Mouse (Mus musculus) limb, embryonic 12.5 days (tissue): Measurements from ENCODE around the gene Fam20b. TPM values are rescaled to one million over a fixed set of nuclear protein-coding genes. Genes with fewer than 3 reads are reported as not detected.
A peak's percentile ranks its signal among the peaks of the same experiment; 100 is the strongest.

ENCODE experiments used
- ATAC-seq: fragments of 200-750 bp; cut with Nextera tagmentation; 2 replicates; pipeline ENCODE4 v1.8.0; 2017; ENCODE audit warnings: low read depth, moderate TSS enrichment; ENCODE audit not compliant: insufficient number of reproducible peaks, insufficient read depth, low FRiP score, low TSS enrichment
- H3K27ac ChIP-seq: fragments of 300-500 bp; sonication (generic); 2 replicates; pipeline ENCODE4 v1.5.1; 2016; ENCODE audit warnings: mild to moderate bottlenecking, moderate library complexity
- H3K27me3 ChIP-seq: fragments of 300-500 bp; sonication (generic); 2 replicates; pipeline ENCODE4 v1.6.1; 2016; ENCODE audit warnings: mild to moderate bottlenecking, moderate library complexity
- H3K36me3 ChIP-seq: fragments of 300-500 bp; sonication (generic); 2 replicates; pipeline ENCODE4 v1.6.1; 2016; ENCODE audit warnings: mild to moderate bottlenecking, moderate library complexity
- H3K4me1 ChIP-seq: fragments of 300-500 bp; sonication (generic); replicated peaks from 2 replicates; pipeline ENCODE4 v1.6.1; 2016
- H3K4me2 ChIP-seq: fragments of 300-500 bp; sonication (generic); 2 replicates; pipeline ENCODE4 v1.6.1; 2016; ENCODE audit warnings: mild to moderate bottlenecking, moderate library complexity
- H3K4me3 ChIP-seq: fragments of 300-500 bp; sonication (generic); replicated peaks from 2 replicates; pipeline ENCODE4 v1.5.1; 2016; ENCODE audit warnings: mild to moderate bottlenecking
- H3K9ac ChIP-seq: fragments of 300-500 bp; sonication (generic); replicated peaks from 2 replicates; pipeline ENCODE4 v1.6.1; 2016; ENCODE audit warnings: mild to moderate bottlenecking, moderate library complexity
- H3K9me3 ChIP-seq: fragments of 300-500 bp; sonication (generic); 2 replicates; pipeline ENCODE4 v1.6.1; 2016; ENCODE audit warnings: mild to moderate bottlenecking, moderate library complexity
- WGBS: fragments of 180-500 bp; shearing (Covaris S2); methylation state at CpG from one replicate; pipeline ENCODE4 v1.1.7; 2016; 5-methylcytosine and 5-hydroxymethylcytosine counted together
- polyA plus RNA-seq: library from polyadenylated mRNA; unstranded; fragments of >200 nt; fragmentation: Nextera tagmentation; extraction: Ambion mirVana; gene quantifications from 2 replicates; pipeline ENCODE4 v1.2.1, GENCODE M21; 2016

Fam20b gene
- polyA plus RNA-seq, 1 experiment from 2014 or later = 24.3 TPM

DNA sequence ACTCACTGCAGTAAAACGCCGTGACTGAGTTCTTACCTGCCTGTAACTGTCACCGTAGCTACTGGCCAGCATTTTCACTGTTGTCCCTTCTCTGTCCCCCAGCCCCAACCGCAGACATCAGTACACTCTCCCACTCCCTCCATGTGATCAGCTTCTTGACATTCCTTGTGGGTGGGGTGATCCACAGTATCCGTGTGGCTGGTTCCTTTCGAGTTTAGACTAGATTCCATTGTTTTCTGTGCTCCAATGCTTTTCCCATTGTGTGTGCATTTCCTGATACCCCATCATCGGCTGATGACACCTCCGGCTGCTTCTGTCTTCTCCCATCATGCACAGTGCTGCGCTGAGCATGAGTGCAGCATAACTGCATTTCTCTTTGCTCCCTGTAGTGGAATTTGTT lies 68.3 kb downstream of the Fam20b start:
- Histone ChIP-seq H3K9me3 (no peaks in the 10 kb centered on the region), H3K9ac (no peak overlapping the region), H3K4me2 (no peak overlapping the region), H3K4me1 (peaks cover 38% of the 10 kb centered on the region), H3K27me3 (no peaks in the 10 kb centered on the region), H3K27ac (no peak overlapping the region), H3K4me3 (no peak overlapping the region), H3K36me3 (peaks cover 21% of the 10 kb centered on the region; the same call in 1 of the 2 replicates)
- ATAC-seq = no peak
- 87% methylated on average over 9 of the region's 9 CpGs for WGBS

DNA sequence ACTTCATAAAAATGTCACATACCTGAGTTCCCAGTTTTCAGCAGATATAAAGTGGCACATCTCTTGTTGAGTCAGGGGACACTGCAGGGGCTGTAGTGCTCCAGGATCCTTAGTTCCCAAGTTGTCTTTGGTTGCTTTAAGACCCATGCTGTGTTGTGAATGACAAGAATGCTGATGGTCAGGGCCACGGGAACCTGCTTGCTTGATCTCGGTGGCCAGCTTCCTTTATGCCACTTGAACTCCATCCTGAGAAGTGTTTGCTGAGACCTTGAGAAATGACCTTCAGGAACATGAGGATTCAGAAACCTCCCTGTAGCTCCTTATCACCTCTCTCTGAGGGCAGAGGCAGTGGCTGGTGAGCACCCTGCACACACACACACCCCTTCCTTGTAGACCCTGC lies 70.2 kb downstream of the Fam20b start:
- no peak overlapping the region for H3K27ac ChIP-seq
- peaks cover 21% of the 10 kb centered on the region; the same call in 1 of the 2 replicates for H3K36me3 ChIP-seq
- H3K9me3 ChIP-seq = no peaks in the 10 kb centered on the region
- no peaks in the 10 kb centered on the region for H3K27me3 ChIP-seq
- peaks cover 37% of the 10 kb centered on the region for H3K4me1 ChIP-seq
- WGBS = 39% methylated on average over 2 of the region's 2 CpGs
- H3K4me3 ChIP-seq = no peak overlapping the region
- H3K4me2 ChIP-seq = no peak overlapping the region
- no peak overlapping the region for H3K9ac ChIP-seq
- ATAC-seq = no peak

DNA sequence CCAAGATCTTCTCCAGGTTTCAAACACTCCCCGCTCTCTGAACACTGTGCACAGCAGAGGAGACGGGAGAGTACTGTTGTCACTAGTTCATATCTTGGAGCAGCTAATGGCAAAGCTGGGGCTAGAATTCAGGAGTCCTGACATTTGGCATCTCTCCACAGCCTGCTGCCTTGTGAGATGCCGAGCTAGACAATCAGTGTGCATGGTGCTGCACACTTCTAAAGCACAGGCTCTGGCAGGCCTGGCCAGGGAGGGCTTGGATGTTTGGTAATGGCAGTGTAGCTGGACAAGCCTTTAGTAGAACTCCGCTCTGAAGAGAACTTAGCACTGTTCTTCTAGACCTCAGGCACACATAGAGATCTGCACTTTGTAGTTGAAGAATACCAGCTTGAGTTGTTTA lies 72.9 kb downstream of the Fam20b start:
- no peak overlapping the region for H3K4me2 ChIP-seq
- H3K9me3 ChIP-seq = no peaks in the 10 kb centered on the region
- no peaks in the 10 kb centered on the region for H3K27me3 ChIP-seq
- no peak overlapping the region for H3K27ac ChIP-seq
- H3K4me3 ChIP-seq = no peak overlapping the region
- H3K4me1 ChIP-seq = peaks cover 37% of the 10 kb centered on the region
- peaks cover 37% of the 10 kb centered on the region for H3K36me3 ChIP-seq
- 81% methylated on average over 4 of the region's 4 CpGs for WGBS
- ATAC-seq = no peak
- no peak overlapping the region for H3K9ac ChIP-seq

DNA sequence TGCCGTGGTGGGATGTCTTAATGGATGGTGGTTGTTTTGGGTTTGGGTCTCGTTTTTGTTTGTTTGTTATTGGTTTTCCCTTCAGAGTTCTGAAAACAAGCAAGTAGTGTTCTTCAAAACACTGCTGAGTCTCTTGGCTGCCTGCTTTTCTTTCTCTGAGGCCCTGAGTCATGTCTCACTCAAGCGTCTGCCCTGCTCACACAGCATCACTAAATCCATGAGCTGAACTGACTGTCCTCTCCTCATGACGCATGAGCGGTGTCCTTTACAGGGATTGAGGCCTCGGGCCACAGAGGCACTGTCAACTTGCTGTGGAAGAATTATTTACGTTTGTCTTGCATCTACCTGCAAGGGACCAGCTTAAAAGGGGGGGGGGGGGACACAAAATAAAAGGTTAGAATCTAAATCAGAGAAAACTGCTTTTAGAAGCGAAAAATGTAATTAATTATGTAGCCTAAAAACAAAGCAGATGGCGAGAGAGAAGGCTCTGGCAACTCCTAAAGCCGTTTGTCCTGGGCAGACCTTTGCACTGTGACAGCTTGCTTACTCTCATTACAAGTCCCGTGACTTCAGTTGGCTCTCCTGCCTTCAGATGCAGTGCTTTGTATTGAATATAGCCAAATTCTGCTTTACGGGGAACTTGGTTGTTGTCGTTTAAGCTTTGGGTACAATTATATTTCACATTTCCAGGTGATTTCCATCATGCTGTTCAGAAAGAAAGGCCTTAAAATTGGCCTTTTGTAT lies 73.9 kb downstream of the Fam20b start:
- ATAC-seq = no peak
- no peak overlapping the region for H3K4me3 ChIP-seq
- peak overlapping the region; percentile 37; the same call in 1 of the 2 replicates for H3K27ac ChIP-seq
- WGBS = 52% methylated on average over 13 of the region's 13 CpGs
- no peaks in the 10 kb centered on the region for H3K9me3 ChIP-seq
- no peak overlapping the region for H3K4me2 ChIP-seq
- H3K36me3 ChIP-seq = peaks cover 39% of the 10 kb centered on the region
- H3K9ac ChIP-seq = no peak overlapping the region
- peaks cover 37% of the 10 kb centered on the region for H3K4me1 ChIP-seq
- H3K27me3 ChIP-seq = no peaks in the 10 kb centered on the region

DNA sequence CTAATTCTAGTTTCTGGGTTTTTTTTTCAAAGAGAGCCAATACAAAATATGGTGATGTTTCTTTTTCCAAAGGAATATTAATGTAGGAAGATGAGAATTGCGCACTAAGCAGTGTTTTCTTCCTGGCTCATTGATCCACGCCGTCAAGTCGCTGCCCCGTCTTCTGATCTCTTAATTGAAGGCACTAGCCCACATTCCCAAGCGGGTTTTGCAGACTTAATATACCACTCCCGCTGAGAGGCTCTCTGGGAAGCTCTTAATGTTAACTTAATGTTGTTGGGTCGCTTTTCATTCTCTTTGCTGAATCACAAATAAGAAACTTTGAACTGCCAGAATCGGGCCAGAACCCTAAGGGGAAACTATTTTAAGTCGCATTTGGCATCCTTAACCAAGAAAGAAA lies 74.8 kb downstream of the Fam20b start:
- Histone ChIP-seq H3K4me3 (no peak overlapping the region), H3K9me3 (no peaks in the 10 kb centered on the region), H3K4me1 (peaks cover 37% of the 10 kb centered on the region), H3K36me3 (peaks cover 46% of the 10 kb centered on the region), H3K27ac (peak overlapping the region; percentile 59), H3K4me2 (no peak overlapping the region), H3K27me3 (no peaks in the 10 kb centered on the region), H3K9ac (no peak overlapping the region)
- no peak for ATAC-seq
- WGBS = 43% methylated on average over 10 of the region's 10 CpGs

DNA sequence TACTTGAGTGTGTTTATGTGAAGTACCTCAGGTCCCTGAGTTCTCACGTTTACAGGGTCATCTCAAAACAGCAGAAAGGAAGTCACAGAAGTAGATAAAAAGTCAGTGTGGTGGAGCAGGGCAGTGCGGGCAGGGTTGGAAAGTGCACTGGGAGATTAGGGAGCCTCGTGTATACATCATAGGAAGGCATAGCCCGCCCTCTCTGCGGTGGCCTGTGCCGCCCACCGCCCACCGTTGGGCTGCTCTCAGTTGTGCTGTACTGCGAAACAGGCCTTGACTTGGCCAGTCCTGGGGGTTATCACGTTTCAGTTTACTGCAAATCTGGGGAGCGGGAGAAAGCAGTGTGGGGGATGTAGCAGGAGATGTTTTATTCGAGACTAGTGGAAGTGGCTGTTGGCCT lies 76.1 kb downstream of the Fam20b start:
- 0 out of 2 replicates have a peak, but pooled peaks have one; percentile 39 for ATAC-seq

DNA sequence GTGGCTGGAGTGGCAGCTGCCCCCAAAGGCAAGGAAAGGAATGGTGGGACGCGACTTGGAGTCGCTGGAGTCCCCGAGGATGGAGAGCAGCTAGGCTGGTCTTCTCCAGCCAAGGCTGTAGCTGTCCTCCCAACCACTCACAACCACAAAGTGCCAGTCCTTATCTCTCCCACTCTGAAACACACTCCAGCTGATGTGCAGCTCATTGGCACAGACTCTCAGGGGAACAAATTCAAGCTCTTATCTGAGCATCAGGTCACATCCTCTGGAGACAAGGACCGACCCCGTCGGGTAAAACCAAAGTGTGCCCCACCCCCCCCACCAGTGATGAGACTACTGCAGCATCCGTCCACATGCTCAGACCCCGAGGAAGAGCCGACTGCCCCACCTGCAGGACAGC lies 77.1 kb downstream of the Fam20b start:
- no peaks in the 10 kb centered on the region for H3K9me3 ChIP-seq
- no peaks in the 10 kb centered on the region for H3K27me3 ChIP-seq
- H3K27ac ChIP-seq = no peak overlapping the region
- 89% methylated on average over 10 of the region's 10 CpGs for WGBS
- no peak for ATAC-seq
- H3K36me3 ChIP-seq = peaks cover 45% of the 10 kb centered on the region
- peaks cover 37% of the 10 kb centered on the region for H3K4me1 ChIP-seq
- H3K9ac ChIP-seq = no peak overlapping the region
- H3K4me3 ChIP-seq = no peak overlapping the region
- no peak overlapping the region for H3K4me2 ChIP-seq

More for the DNA sequence above, 76.1 kb downstream of the Fam20b start:
- peaks cover 42% of the 10 kb centered on the region for H3K36me3 ChIP-seq
- no peaks in the 10 kb centered on the region for H3K9me3 ChIP-seq
- peak overlapping the region; percentile 37; the same call in 1 of the 2 replicates for H3K27ac ChIP-seq
- H3K4me2 ChIP-seq = no peak overlapping the region
- no peaks in the 10 kb centered on the region for H3K27me3 ChIP-seq
- 56% methylated on average over 12 of the region's 12 CpGs for WGBS
- H3K4me3 ChIP-seq = no peak overlapping the region
- peaks cover 37% of the 10 kb centered on the region for H3K4me1 ChIP-seq
- no peak overlapping the region for H3K9ac ChIP-seq

DNA sequence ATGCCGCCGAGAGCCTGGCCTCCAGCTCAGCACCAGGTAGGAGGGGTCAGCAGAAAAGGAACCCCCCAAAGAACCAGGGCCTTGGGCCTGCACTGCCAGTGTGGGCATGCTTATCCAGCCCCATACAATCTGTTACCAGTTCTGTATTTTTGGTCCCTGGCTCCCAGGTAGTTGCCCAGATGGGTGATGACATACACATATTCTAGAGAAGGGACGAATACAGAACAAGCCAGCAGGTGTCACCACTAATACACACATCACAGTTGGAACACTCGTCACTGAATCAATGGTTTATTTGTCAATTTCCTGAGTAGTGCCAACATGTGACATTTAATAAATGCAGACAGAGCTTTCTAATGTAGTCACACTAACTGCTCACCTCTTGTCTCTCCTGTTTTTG lies 78.3 kb downstream of the Fam20b start:
- no peak for ATAC-seq
- H3K4me1 ChIP-seq = peaks cover 32% of the 10 kb centered on the region
- H3K27me3 ChIP-seq = no peaks in the 10 kb centered on the region
- H3K36me3 ChIP-seq = peaks cover 52% of the 10 kb centered on the region
- H3K9me3 ChIP-seq = no peaks in the 10 kb centered on the region
- H3K9ac ChIP-seq = no peak overlapping the region
- H3K27ac ChIP-seq = no peak overlapping the region
- WGBS = 74% methylated on average over 4 of the region's 4 CpGs
- no peak overlapping the region for H3K4me3 ChIP-seq
- no peak overlapping the region for H3K4me2 ChIP-seq

DNA sequence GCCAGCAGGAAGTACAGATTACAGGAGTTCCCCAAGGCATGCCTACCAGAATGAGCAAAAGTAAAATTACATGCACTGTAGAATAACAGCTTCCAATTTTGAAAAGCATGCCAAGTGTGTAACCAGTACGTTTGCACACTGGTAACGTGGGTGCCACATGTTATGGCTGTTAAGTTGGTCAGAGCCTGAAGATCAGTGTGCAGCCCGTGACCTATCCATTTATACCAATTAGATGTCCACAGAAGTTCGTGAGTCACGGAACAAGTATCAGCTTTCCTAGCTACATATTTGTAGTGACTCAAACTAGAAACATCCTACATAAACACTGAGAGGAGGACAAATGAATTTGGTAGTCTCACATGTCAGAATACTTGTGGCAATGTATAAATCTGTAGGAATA lies 79.4 kb downstream of the Fam20b start:
- no peak overlapping the region for H3K9ac ChIP-seq
- no peak overlapping the region for H3K4me2 ChIP-seq
- no peak for ATAC-seq
- peaks cover 22% of the 10 kb centered on the region for H3K4me1 ChIP-seq
- no peak overlapping the region for H3K27ac ChIP-seq
- H3K4me3 ChIP-seq = no peak overlapping the region
- peaks cover 63% of the 10 kb centered on the region for H3K36me3 ChIP-seq
- no peaks in the 10 kb centered on the region for H3K27me3 ChIP-seq
- no peaks in the 10 kb centered on the region for H3K9me3 ChIP-seq
- 86% methylated on average over 5 of the region's 5 CpGs for WGBS

DNA sequence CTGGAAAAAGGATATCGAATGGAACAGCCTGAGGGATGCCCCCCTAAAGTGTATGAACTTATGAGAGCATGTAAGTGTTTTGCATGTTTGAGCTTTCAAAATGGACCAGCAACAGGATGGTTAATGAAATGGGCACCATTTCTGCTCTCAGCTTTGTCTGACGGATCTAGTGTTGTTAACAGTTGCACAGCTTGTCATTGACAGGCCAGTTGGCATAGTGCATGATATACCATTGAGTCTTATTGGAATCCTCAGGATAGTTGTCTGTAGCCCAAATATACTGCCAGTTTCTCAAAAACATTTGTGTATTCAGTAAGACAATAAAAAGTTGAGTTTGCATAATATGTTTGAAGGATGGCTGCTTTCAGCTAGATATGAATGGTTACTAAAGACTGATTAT lies 83.7 kb downstream of the Fam20b start:
- H3K4me2 ChIP-seq = no peak overlapping the region
- H3K9ac ChIP-seq = no peak overlapping the region
- H3K4me3 ChIP-seq = no peak overlapping the region
- H3K4me1 ChIP-seq = no peaks in the 10 kb centered on the region
- H3K27me3 ChIP-seq = no peaks in the 10 kb centered on the region
- no peaks in the 10 kb centered on the region for H3K9me3 ChIP-seq
- peaks cover 76% of the 10 kb centered on the region for H3K36me3 ChIP-seq
- H3K27ac ChIP-seq = no peak overlapping the region
- WGBS = 87% methylated on average over 2 of the region's 2 CpGs
- ATAC-seq = no peak

DNA sequence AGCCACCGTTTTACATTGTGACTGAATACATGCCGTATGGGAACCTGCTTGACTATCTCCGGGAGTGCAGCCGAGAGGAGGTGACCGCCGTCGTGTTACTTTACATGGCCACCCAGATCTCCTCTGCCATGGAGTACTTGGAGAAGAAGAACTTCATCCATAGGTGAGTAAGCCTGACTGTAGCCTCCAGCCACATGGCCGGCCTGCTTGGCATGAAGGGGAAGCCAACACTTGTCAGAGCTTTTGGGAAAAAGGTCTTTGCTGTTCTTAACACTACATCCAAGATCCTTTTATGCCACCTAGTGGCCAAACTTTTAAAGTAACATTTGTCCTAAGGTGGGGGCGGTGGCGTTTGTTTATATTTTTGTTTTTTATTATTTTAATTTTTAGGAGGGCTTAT lies 85.8 kb downstream of the Fam20b start:
- ATAC-seq = no peak
- WGBS = 81% methylated on average over 10 of the region's 10 CpGs

DNA sequence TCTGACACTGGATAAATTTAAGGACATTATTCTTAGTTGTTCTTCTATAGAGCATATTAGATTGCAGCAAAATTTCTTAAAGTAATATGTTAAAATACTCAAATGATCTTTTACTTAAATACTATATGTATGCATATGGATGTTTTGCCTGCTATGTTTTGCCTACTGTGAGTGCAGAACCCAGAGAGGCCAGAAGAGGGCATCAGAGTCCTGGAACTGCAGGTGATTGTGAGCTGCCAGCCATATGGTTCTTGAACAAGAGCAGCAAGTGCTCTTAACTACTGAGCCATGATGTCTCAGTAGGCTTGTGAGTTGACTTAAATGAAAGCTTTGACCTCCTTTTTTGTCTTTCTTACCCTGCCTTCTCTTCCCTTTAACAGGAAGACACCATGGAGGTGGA lies 87.9 kb downstream of the Fam20b start:
- no peak for ATAC-seq
- no peak overlapping the region for H3K9ac ChIP-seq
- peaks cover 70% of the 10 kb centered on the region for H3K36me3 ChIP-seq
- H3K9me3 ChIP-seq = no peaks in the 10 kb centered on the region
- no peak overlapping the region for H3K27ac ChIP-seq
- H3K4me3 ChIP-seq = no peak overlapping the region
- no peaks in the 10 kb centered on the region for H3K4me1 ChIP-seq
- no peak overlapping the region for H3K4me2 ChIP-seq
- no peaks in the 10 kb centered on the region for H3K27me3 ChIP-seq

More for the DNA sequence above, 85.8 kb downstream of the Fam20b start:
- H3K27me3 ChIP-seq = no peaks in the 10 kb centered on the region
- H3K27ac ChIP-seq = no peak overlapping the region
- no peaks in the 10 kb centered on the region for H3K9me3 ChIP-seq
- no peaks in the 10 kb centered on the region for H3K4me1 ChIP-seq
- H3K4me3 ChIP-seq = no peak overlapping the region
- no peak overlapping the region for H3K9ac ChIP-seq
- H3K4me2 ChIP-seq = no peak overlapping the region
- peaks cover 79% of the 10 kb centered on the region for H3K36me3 ChIP-seq
